Mouse (Mus musculus): ENCODE measurements at regions not wholly inside any gene's neighbourhood (a gene's known extent, or its start where the extent isn't known, plus 50 kb on each side); places are given as distances from the start of the nearest gene placed in this dataset.

- dilution Hi-C loops (cut with MboI; ENCODE audit: extremely low pct_ligation_motif_present, extremely low pct_unique_long_range_greater_than_20kb, low sequenced_read_pairs), result no loop called here
- in situ Hi-C loops (cut with MboI; ENCODE audit: low pct_ligation_motif_present, low pct_unique_long_range_greater_than_20kb, low sequenced_read_pairs), result no loop called here
- DNase-seq (ENCODE audit: extremely low read depth), result no peak
- Histone ChIP-seq H3K4me3 (replicated peaks in 1 of 3; ENCODE audit: low read depth in 2 of 3, low read length in 2 of 3, poor library complexity in 1 of 3) (no peak overlapping the region), H3K4me2 (ENCODE audit: insufficient read depth, low read depth, poor library complexity, severe bottlenecking) (no peak overlapping the region), H3K9me3 (replicated peaks; ENCODE audit: low read length) (no peaks in the 10 kb centered on the region), H3K27ac (ENCODE audit: insufficient read depth, low read depth) (no peak overlapping the region), H3K79me2 (replicated peaks; ENCODE audit: control insufficient read depth, extremely low read depth, insufficient read depth, poor library complexity, severe bottlenecking) (no peaks in the 10 kb centered on the region), H3K27me3 (replicated peaks) (no peaks in the 10 kb centered on the region), H3K9ac (ENCODE audit: insufficient read depth, low read depth) (no peak overlapping the region), H3K4me1 (ENCODE audit: control insufficient read depth in 1 of 2, insufficient read depth in 2 of 2) (no peaks in the 10 kb centered on the region), H3K36me3 (replicated peaks in 1 of 2; ENCODE audit: control insufficient read depth in 1 of 2, insufficient read depth in 1 of 2, low read length in 1 of 2) (no peaks in the 10 kb centered on the region)
- TF ChIP-seq MAFK (IDR thresholded peaks at IDR 0.05; ENCODE audit: insufficient replicate concordance, low read length), result no peak
- TF ChIP-seq JUND (conservative IDR thresholded peaks at IDR 0.05; ENCODE audit: low read depth, low read length), result no peak
- no peak for TF ChIP-seq GABPA (IDR thresholded peaks at IDR 0.05; ENCODE audit: insufficient replicate concordance, low read depth, low read length)
- no peak for TF ChIP-seq SMC3 (IDR thresholded peaks at IDR 0.05; ENCODE audit: low read depth, low read length)
- no peak for TF ChIP-seq HCFC1 (IDR thresholded peaks at IDR 0.05; ENCODE audit: low read depth, low read length)
These were observed 328.8 kb downstream of the Gm11361 start for GRCm38 (mm10) chr13:28586140-28586539.

GRCm38 (mm10) chr13:28583617-28584016 is 326.3 kb downstream of the Gm11361 start:
- Histone ChIP-seq H3K9me3 (replicated peaks; ENCODE audit: low read length) (no peaks in the 10 kb centered on the region), H3K4me3 (replicated peaks in 1 of 3; ENCODE audit: low read depth in 2 of 3, low read length in 2 of 3, poor library complexity in 1 of 3) (no peak overlapping the region), H3K9ac (ENCODE audit: insufficient read depth, low read depth) (no peak overlapping the region), H3K27ac (ENCODE audit: insufficient read depth, low read depth) (no peak overlapping the region), H3K4me1 (ENCODE audit: control insufficient read depth in 1 of 2, insufficient read depth in 2 of 2) (no peaks in the 10 kb centered on the region), H3K36me3 (replicated peaks in 1 of 2; ENCODE audit: control insufficient read depth in 1 of 2, insufficient read depth in 1 of 2, low read length in 1 of 2) (no peaks in the 10 kb centered on the region), H3K4me2 (ENCODE audit: insufficient read depth, low read depth, poor library complexity, severe bottlenecking) (no peak overlapping the region), H3K27me3 (replicated peaks) (no peaks in the 10 kb centered on the region), H3K79me2 (replicated peaks; ENCODE audit: control insufficient read depth, extremely low read depth, insufficient read depth, poor library complexity, severe bottlenecking) (no peaks in the 10 kb centered on the region)
- dilution Hi-C loops (cut with MboI; ENCODE audit: extremely low pct_ligation_motif_present, extremely low pct_unique_long_range_greater_than_20kb, low sequenced_read_pairs) (no loop called here), in situ Hi-C loops (cut with MboI; ENCODE audit: low pct_ligation_motif_present, low pct_unique_long_range_greater_than_20kb, low sequenced_read_pairs) (no loop called here)
- no peak for TF ChIP-seq CTCF (conservative IDR thresholded peaks at IDR 0.05 in 1 of 2, IDR thresholded peaks at IDR 0.05 in 1 of 2; ENCODE audit: low read depth in 2 of 2, low read length in 2 of 2)
- no peak for TF ChIP-seq USF1 (IDR thresholded peaks at IDR 0.05; ENCODE audit: low read depth, low read length)
- no peak for TF ChIP-seq ZC3H11A (IDR thresholded peaks at IDR 0.05; ENCODE audit: low read depth, low read length)
- TF ChIP-seq NELFE (IDR thresholded peaks at IDR 0.05; ENCODE audit: low read depth, low read length), result no peak
- TF ChIP-seq ELF1 (IDR thresholded peaks at IDR 0.05; ENCODE audit: low read depth, low read length), result no peak
- no peak for TF ChIP-seq USF2 (conservative IDR thresholded peaks at IDR 0.05; ENCODE audit: low read depth, low read length)
- no peak for TF ChIP-seq SMC3 (IDR thresholded peaks at IDR 0.05; ENCODE audit: low read depth, low read length)
- TF ChIP-seq JUND (conservative IDR thresholded peaks at IDR 0.05; ENCODE audit: low read depth, low read length), result no peak
- TF ChIP-seq RAD21 (IDR thresholded peaks at IDR 0.05; ENCODE audit: low read depth, low read length), result no peak
- TF ChIP-seq NRF1 (IDR thresholded peaks at IDR 0.05; ENCODE audit: low read depth, low read length), result no peak
- no peak for TF ChIP-seq MYC (IDR thresholded peaks at IDR 0.05; ENCODE audit: low read depth, low read length)
- TF ChIP-seq CHD1 (IDR thresholded peaks at IDR 0.05; ENCODE audit: low read depth, low read length), result no peak
- no peak for TF ChIP-seq SIN3A (IDR thresholded peaks at IDR 0.05; ENCODE audit: low read length)
- no peak for TF ChIP-seq MAX (IDR thresholded peaks at IDR 0.05; ENCODE audit: low read length)
- no peak for TF ChIP-seq CHD2 (IDR thresholded peaks at IDR 0.05; ENCODE audit: low read length)
- no peak for DNase-seq (ENCODE audit: extremely low read depth)

All from CH12.LX (cell line).